Mouse (Mus musculus) lung, embryonic 16.5 days (tissue): ENCODE measurements at regions not wholly inside any gene's neighbourhood (a gene's known extent, or its start where the extent isn't known, plus 50 kb on each side); places are given as distances from the start of the nearest gene placed in this dataset.

Experiments used
- ATAC-seq: fragments of 200-750 bp; cut with Nextera tagmentation; 2 replicates; pipeline ENCODE4 v1.8.0; 2017; ENCODE audit warnings: low read depth, mild to moderate bottlenecking, moderate library complexity
- H3K27ac ChIP-seq: fragments of 300-500 bp; sonication (generic); 2 replicates; pipeline ENCODE4 v1.5.1; 2014; ENCODE audit warnings: mild to moderate bottlenecking, control low read depth, low read length
- H3K27me3 ChIP-seq: fragments of 300-500 bp; sonication (generic); 2 replicates; pipeline ENCODE4 v1.6.1; 2014; ENCODE audit warnings: low read depth, low read length, mixed read lengths; ENCODE audit not compliant: control insufficient read depth, insufficient read depth
- H3K36me3 ChIP-seq: fragments of 300-500 bp; sonication (generic); 2 replicates; pipeline ENCODE4 v1.6.1; 2014; ENCODE audit warnings: low read length; ENCODE audit not compliant: control insufficient read depth, insufficient read depth
- H3K4me1 ChIP-seq: fragments of 300-500 bp; sonication (generic); replicated peaks from 2 replicates; pipeline ENCODE4 v1.6.1; 2014; ENCODE audit warnings: low read length, mixed read lengths; ENCODE audit not compliant: control insufficient read depth, insufficient read depth
- H3K4me2 ChIP-seq: fragments of 300-500 bp; sonication (generic); 2 replicates; pipeline ENCODE4 v1.6.1; 2014; ENCODE audit warnings: low read depth, low read length, control low read depth
- H3K4me3 ChIP-seq: fragments of 300-500 bp; sonication (generic); 2 replicates; pipeline ENCODE4 v1.5.1; 2014; ENCODE audit warnings: mild to moderate bottlenecking, low read length, control low read depth
- H3K9ac ChIP-seq: fragments of 300-500 bp; sonication (generic); 2 replicates; pipeline ENCODE4 v1.6.1; 2014; ENCODE audit warnings: low read length, control low read depth
- H3K9me3 ChIP-seq: fragments of 300-500 bp; sonication (generic); 2 replicates; pipeline ENCODE4 v1.6.1; 2016; ENCODE audit warnings: low read length; ENCODE audit not compliant: control insufficient read depth
- WGBS: fragments of 180-500 bp; shearing (Covaris S2); extraction: QIAGEN DNeasy Blood & Tissue Kit; methylation state at CpG from one replicate; pipeline ENCODE4 v1.1.7; 2014; 5-methylcytosine and 5-hydroxymethylcytosine counted together

DNA sequence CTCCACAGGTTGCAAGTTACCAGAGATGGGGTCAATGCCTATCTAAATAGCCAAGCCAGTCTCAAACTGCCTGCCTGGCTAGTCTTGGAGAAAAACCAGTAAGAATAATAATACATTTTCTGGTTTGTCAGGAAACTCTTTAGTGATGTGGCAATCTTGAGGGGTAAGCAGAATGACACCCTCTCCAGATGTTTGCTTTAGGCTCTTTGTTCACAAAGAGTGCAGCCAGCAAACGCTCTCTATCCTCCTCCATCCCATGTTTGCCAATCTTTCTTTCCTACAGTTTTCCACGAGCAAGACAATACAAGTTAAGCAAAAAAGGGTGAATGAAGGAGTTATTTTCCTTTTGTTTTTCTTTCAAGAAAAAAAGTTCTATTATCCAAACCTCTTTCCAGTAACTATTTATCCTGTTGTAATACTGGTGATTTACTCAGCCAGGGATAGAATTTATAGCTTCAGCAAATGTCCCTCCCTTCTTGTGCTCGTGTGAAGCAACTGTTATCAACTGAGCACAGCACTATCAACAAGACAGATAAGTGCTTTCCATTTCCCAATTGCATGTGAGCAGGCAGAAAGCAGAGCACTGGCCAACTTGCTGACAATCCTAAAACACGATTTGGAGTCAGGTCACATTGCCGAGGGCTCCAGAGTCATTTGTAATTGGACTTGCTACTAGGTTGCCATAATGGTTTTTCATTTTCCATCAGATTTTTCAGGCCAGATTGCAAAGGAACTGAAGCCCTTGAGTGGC is 873.5 kb downstream of the Rapgef2 start:
- no peak overlapping the region for H3K9ac ChIP-seq
- H3K27me3 ChIP-seq: no peaks in the 10 kb centered on the region
- 0 out of 2 replicates have a peak, but pooled peaks cover 3% of the 10 kb centered on the region for H3K4me1 ChIP-seq
- no peaks in the 10 kb centered on the region for H3K9me3 ChIP-seq
- peak; percentile 78 for ATAC-seq
- no peak overlapping the region for H3K4me3 ChIP-seq
- no peak overlapping the region for H3K27ac ChIP-seq
- no peaks in the 10 kb centered on the region for H3K36me3 ChIP-seq
- H3K4me2 ChIP-seq: no peak overlapping the region
- WGBS: 9% methylated on average over 5 of the region's 5 CpGs

DNA sequence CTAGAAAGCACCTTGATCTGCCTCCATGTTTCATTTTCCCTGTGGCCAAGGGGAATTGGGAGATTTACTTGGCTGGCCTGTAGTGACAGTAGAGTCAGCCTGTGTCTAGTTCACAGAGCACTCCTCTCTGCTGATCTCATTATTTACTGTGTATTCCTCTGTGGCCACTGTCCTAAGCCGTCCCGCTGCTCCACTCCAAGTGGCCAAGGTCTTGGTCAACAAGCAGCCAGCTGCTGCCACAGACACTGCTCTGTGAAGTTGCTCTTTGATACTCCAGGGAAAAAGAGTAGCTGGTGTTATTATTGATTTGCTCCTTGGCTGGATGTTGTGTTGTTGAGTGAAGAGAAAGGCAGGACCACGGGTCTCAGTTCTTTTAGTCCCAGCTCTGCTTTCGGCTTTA is 874.9 kb downstream of the Rapgef2 start:
- Histone ChIP-seq H3K9ac (no peak overlapping the region), H3K4me2 (no peak overlapping the region), H3K36me3 (no peaks in the 10 kb centered on the region), H3K4me3 (no peak overlapping the region), H3K9me3 (no peaks in the 10 kb centered on the region), H3K27me3 (no peaks in the 10 kb centered on the region), H3K4me1 (0 out of 2 replicates have a peak, but pooled peaks cover 3% of the 10 kb centered on the region), H3K27ac (no peak overlapping the region)
- WGBS: 47% methylated on average over 4 of the region's 4 CpGs
- no peak for ATAC-seq

DNA sequence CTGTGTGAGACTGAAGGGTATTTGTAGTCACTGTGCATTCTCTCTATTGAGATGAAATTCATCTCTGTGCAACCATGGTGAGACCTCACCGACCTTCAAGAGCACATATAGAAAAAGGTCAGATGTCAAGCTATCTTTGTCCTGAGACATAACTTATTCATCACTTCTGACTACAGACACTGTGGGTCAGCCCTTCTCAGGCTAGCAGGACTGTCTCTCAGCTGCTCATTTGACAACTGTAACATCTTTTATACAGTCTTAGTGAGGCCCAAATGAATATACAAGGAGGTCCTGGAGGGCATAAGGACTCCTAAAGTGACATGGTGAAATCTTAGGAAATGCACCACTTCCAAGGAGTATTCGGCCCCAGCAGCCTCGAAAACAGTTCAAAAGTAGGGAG is 877.1 kb downstream of the Rapgef2 start:
- WGBS: 71% methylated on average over 3 of the region's 3 CpGs
- Histone ChIP-seq H3K9me3 (no peaks in the 10 kb centered on the region), H3K27ac (no peak overlapping the region), H3K9ac (no peak overlapping the region), H3K4me2 (no peak overlapping the region), H3K4me1 (0 out of 2 replicates have a peak, but pooled peaks cover 3% of the 10 kb centered on the region), H3K27me3 (no peaks in the 10 kb centered on the region), H3K36me3 (no peaks in the 10 kb centered on the region), H3K4me3 (no peak overlapping the region)
- ATAC-seq: no peak

DNA sequence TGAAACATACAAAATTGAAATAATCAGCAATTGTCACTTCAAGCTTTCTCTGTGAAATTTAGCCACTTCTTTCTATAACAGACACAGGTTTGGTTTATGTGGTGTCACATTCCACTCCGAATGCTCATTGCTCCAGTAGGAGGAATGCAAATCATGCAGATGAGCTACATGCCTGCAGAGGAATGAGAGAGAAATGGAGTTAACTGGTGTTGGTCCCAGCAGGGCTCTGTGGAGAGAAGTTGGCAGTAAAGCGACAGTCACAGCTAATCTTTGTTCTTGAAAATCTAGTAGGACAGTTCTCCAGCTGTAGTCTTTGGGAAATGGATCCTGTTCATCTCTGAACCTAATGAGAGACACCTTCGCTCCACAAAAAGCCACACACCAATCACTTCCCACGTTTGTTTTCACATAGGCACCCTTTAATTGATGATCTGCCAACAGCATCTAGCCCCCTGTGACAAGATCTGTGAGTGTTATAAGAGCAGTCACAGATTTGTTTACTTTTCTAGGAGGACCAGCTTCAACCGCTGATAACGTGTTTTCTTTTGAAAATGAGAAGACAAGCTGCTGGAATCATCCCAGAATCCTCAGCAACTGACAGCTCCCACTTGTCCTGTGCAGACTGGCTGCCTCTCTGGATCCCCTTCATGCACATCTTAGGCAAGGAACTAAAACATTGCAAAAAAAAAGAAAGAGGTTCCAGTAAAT is 880.4 kb downstream of the Rapgef2 start:
- no peak overlapping the region for H3K9ac ChIP-seq
- peak; percentile 95 for ATAC-seq
- no peaks in the 10 kb centered on the region for H3K9me3 ChIP-seq
- no peak overlapping the region for H3K4me3 ChIP-seq
- H3K36me3 ChIP-seq: no peaks in the 10 kb centered on the region
- no peak overlapping the region for H3K4me2 ChIP-seq
- WGBS: 8% methylated on average over 6 of the region's 6 CpGs
- H3K27ac ChIP-seq: no peak overlapping the region
- no peaks in the 10 kb centered on the region for H3K4me1 ChIP-seq
- no peaks in the 10 kb centered on the region for H3K27me3 ChIP-seq

DNA sequence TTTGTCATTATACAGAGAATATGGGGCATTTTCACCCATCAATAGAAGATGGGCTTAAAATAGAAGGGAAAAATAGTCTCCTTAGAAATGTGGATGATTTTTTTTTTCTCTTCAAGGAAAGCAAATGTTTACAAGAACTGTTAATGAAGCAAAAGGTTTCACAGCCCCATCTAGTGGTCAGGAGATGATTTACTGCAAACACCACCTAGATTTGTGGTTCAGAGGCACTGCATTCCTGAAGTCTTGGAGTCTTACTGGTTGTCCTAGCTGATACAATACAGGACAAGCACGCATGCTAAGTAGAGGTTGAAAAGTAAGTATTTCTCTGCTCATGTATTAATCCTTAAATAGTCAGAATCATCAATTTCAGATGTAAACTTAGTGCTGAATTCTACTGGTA is 927.9 kb downstream of the Rapgef2 start:
- Histone ChIP-seq H3K9ac (no peak overlapping the region), H3K27me3 (no peaks in the 10 kb centered on the region), H3K4me2 (no peak overlapping the region), H3K27ac (no peak overlapping the region), H3K9me3 (no peaks in the 10 kb centered on the region), H3K36me3 (no peaks in the 10 kb centered on the region), H3K4me1 (no peaks in the 10 kb centered on the region), H3K4me3 (no peak overlapping the region)
- 39% methylated on average over 1 of the region's 1 CpGs for WGBS
- ATAC-seq: no peak

DNA sequence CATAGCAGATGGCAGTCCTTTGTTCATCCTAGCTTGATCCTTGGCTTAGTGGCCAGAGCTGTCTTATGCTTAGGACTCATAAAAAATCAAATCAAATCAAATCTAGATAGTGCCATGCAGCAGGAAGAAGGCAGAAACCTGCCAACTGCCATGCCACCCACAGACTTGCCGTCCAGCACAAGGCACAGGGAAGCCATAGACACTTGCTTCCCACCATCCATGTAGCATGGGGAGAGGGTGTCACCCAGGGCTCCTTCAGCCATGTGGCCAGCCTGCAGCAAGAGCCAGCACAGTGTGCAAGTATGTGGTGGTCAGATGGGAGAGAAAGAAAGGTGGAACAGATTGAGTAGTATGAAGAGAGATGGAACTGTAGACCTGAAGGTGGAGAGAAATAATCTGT is 946.4 kb downstream of the Rapgef2 start:
- Histone ChIP-seq H3K9me3 (no peaks in the 10 kb centered on the region), H3K4me3 (no peak overlapping the region), H3K27me3 (no peaks in the 10 kb centered on the region), H3K9ac (no peak overlapping the region), H3K4me1 (no peaks in the 10 kb centered on the region), H3K27ac (no peak overlapping the region), H3K36me3 (no peaks in the 10 kb centered on the region), H3K4me2 (no peak overlapping the region)
- WGBS: 82% methylated on average over 1 of the region's 1 CpGs
- ATAC-seq: no peak

DNA sequence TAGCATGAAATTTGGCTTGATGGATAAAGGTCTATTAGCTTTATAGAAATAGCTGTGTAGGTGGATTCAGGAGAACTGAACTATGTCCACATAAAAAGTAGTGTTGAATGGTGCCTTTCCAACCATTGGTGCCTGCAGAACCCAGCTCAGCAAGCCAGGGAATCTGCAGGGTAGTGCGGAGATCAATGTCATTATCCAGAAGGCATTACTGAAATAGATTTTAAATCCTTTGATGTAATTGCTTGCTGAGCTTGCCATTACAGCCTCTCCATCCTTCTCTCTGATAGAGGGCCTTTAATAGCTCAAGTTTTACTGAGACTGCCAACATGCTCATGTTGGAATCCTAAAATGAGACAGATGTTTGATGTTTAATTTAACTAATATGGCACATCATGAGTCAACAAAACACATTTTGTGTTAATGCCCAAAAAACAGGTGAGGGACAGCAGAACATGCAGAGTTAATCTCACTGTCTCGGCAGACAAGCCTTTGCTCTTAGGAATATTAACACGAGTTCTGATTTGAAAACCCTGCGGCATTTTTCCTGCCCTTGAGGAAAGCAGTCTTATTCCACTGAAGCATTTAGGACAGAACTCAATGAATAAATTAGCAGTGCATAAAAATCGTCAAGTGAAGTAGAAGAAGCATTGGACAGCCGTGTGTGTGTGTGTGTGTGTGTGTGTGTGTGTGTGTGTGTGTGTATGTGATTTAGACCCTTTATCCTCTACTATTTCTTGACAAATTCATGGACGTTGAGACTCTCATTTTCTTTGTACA is 974.5 kb downstream of the Rapgef2 start:
- no peak for ATAC-seq
- Histone ChIP-seq H3K9ac (no peak overlapping the region), H3K4me2 (no peak overlapping the region), H3K27me3 (no peaks in the 10 kb centered on the region), H3K27ac (no peak overlapping the region), H3K4me3 (no peak overlapping the region), H3K36me3 (no peaks in the 10 kb centered on the region), H3K4me1 (no peaks in the 10 kb centered on the region), H3K9me3 (no peaks in the 10 kb centered on the region)
- 74% methylated on average over 7 of the region's 7 CpGs for WGBS

DNA sequence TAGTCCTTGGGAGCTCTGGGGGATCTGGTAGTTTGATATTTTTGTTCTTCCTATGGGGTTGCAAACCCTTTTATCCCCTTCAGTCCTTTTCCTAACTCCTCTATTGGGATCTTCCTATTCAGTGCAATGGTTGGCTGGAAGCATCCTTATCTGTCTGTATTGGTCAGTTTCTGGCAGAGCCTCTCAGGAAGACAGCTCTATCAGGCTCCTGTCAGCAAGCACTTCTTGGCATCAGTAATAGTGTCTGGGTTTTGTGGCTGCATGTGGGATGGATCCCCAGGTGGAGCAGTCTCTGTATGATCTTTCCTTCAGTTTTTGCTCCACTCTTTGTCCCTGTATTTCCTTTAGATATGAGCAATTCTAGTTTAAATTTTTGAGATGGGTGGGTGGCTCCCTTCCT is 985.8 kb downstream of the Rapgef2 start:
- H3K27ac ChIP-seq: no peak overlapping the region
- ATAC-seq: no peak
- no peak overlapping the region for H3K4me2 ChIP-seq
- H3K27me3 ChIP-seq: no peaks in the 10 kb centered on the region
- H3K9ac ChIP-seq: no peak overlapping the region
- H3K9me3 ChIP-seq: no peaks in the 10 kb centered on the region
- H3K36me3 ChIP-seq: no peaks in the 10 kb centered on the region
- no peak overlapping the region for H3K4me3 ChIP-seq
- H3K4me1 ChIP-seq: no peaks in the 10 kb centered on the region

DNA sequence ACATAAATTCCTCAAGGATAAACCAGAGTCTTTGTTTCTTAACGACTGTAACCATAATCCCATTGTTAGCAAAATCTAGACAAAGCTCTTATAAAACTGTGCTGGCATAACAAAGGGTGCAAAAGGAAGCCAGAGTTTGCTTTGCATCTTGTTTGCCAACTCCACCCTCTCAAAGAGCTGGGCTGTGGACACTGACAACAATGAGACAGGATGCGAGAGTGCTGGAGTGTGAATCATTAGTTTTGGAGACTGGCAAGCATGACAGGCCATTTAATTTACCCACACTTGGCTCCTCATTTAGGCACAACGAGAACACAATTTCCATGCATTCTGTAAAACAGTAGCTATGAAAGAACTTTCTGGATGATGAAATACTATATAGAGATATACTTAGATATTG is 994.4 kb downstream of the Rapgef2 start:
- H3K27ac ChIP-seq: no peak overlapping the region
- H3K4me2 ChIP-seq: no peak overlapping the region
- no peak for ATAC-seq
- no peak overlapping the region for H3K4me3 ChIP-seq
- 45% methylated on average over 3 of the region's 3 CpGs for WGBS
- no peak overlapping the region for H3K9ac ChIP-seq
- no peaks in the 10 kb centered on the region for H3K27me3 ChIP-seq
- no peaks in the 10 kb centered on the region for H3K4me1 ChIP-seq
- H3K36me3 ChIP-seq: no peaks in the 10 kb centered on the region
- H3K9me3 ChIP-seq: no peaks in the 10 kb centered on the region
